21 mouse cellular contexts compared by ENCODE assay signal in genomic region chr5:120393871-120394667, GRCm38 (mm10). TPM values are rescaled to one million over a fixed set of nuclear protein-coding genes. Genes with fewer than 3 reads are reported as not detected.
A peak's percentile ranks its signal among the peaks of the same experiment; 100 is the strongest.
DNase-seq lines count a peak whose midpoint lies in the region; ATAC-seq and TF ChIP-seq lines count a peak whose summit lies in the region.
"Had no signal": no experiment of that assay in that cellular context is flagged by ENCODE, and none has a peak within 500 bp of the region (broad histone marks: within the 10 kb centered on the region; RNA-seq: fewer than 3 reads in every experiment).

No protein-coding gene starts in this region.

- no peaks in the 10 kb centered on the region for H3K36me3 ChIP-seq in embryonic facial prominence, embryonic 11.5 days (replicated peaks; ENCODE audit: control insufficient read depth, insufficient read depth, low read depth, low read length)
- no peaks in the 10 kb centered on the region for H3K36me3 ChIP-seq in embryonic facial prominence, embryonic 10.5 days (replicated peaks)
- H3K36me3 ChIP-seq in ES-Bruce4 (ENCODE audit: control insufficient read depth, insufficient read depth, low read length, poor library complexity, severe bottlenecking), result no peaks in the 10 kb centered on the region
- no peaks in the 10 kb centered on the region for H3K36me3 ChIP-seq in hindbrain, embryonic 12.5 days
- H3K36me3 ChIP-seq in intestine, embryonic 15.5 days, result no peaks in the 10 kb centered on the region
- H3K36me3 ChIP-seq: heart, embryonic 15.5 days; limb, embryonic 12.5 days had no signal

- H3K9me3 ChIP-seq in embryonic facial prominence, embryonic 11.5 days (replicated peaks; ENCODE audit: control insufficient read depth, low read length), result no peaks in the 10 kb centered on the region
- H3K9me3 ChIP-seq in embryonic facial prominence, embryonic 10.5 days, result no peaks in the 10 kb centered on the region
- H3K9me3 ChIP-seq in ES-Bruce4 (replicated peaks; ENCODE audit: control insufficient read depth, insufficient read depth, low read length, poor library complexity, severe bottlenecking), result no peaks in the 10 kb centered on the region
- H3K9me3 ChIP-seq in hindbrain, embryonic 12.5 days (replicated peaks), result no peaks in the 10 kb centered on the region
- no peaks in the 10 kb centered on the region for H3K9me3 ChIP-seq in intestine, embryonic 15.5 days
- H3K9me3 ChIP-seq: heart, embryonic 15.5 days; limb, embryonic 12.5 days had no signal

- TF ChIP-seq EP300 in ES-Bruce4 (IDR thresholded peaks at IDR 0.05; ENCODE audit: insufficient read depth, low read depth, low read length), result no peak

- DNase-seq in embryonic facial prominence, embryonic 11.5 days (ENCODE audit: low spot score), result no peak
- no peak for DNase-seq in embryonic facial prominence, embryonic 10.5 days (ENCODE audit: low spot score)
- peak; percentile 29 for DNase-seq in neural tube, embryonic 10.5 days (ENCODE audit: extremely low spot score, low spot score)
- no peak for DNase-seq in adrenal gland, postnatal 36 days
- DNase-seq: cerebellum, adult 2 months; heart, adult 11 months; lung, postnatal 10 days; right cerebral cortex, adult 18-20 months; thymus, postnatal 36 days had no signal

- 21% methylated on average over 25 of the region's 25 CpGs for WGBS in embryonic facial prominence, embryonic 11.5 days
- 21% methylated on average over 25 of the region's 25 CpGs for WGBS in embryonic facial prominence, embryonic 10.5 days
- 11% methylated on average over 25 of the region's 25 CpGs for WGBS in hindbrain, embryonic 12.5 days
- 22% methylated on average over 25 of the region's 25 CpGs for WGBS in intestine, embryonic 15.5 days

- no peak overlapping the region for H3K4me3 ChIP-seq in embryonic facial prominence, embryonic 11.5 days (ENCODE audit: low read depth, low read length)
- H3K4me3 ChIP-seq in embryonic facial prominence, embryonic 10.5 days, result no peak overlapping the region
- H3K4me3 ChIP-seq in ES-Bruce4 (ENCODE audit: low read depth, low read length), result peak overlapping the region; percentile 42
- H3K4me3 ChIP-seq in hindbrain, embryonic 12.5 days, result no peak overlapping the region
- no peak overlapping the region for H3K4me3 ChIP-seq in intestine, embryonic 15.5 days (replicated peaks)
- H3K4me3 ChIP-seq: heart, embryonic 15.5 days; limb, embryonic 12.5 days had no signal

- H3K9ac ChIP-seq in embryonic facial prominence, embryonic 11.5 days (replicated peaks; ENCODE audit: low read length), result no peak overlapping the region
- no peak overlapping the region for H3K9ac ChIP-seq in ES-Bruce4 (ENCODE audit: low read depth, poor library complexity, severe bottlenecking)
- no peak overlapping the region for H3K9ac ChIP-seq in hindbrain, embryonic 12.5 days
- H3K9ac ChIP-seq in intestine, embryonic 15.5 days, result no peak overlapping the region
- H3K9ac ChIP-seq: heart, embryonic 15.5 days; limb, embryonic 12.5 days; liver, embryonic 14.5 days had no signal

- TF ChIP-seq POLR2A in ES-Bruce4 (IDR thresholded peaks at IDR 0.05; ENCODE audit: insufficient read depth, low read length), result no peak

- ATAC-seq in embryonic facial prominence, embryonic 11.5 days (replicated peaks; ENCODE audit: insufficient number of reproducible peaks, low FRiP score, low TSS enrichment, low read depth), result peak; percentile 59
- peak; percentile 81 for ATAC-seq in hindbrain, embryonic 12.5 days (ENCODE audit: low FRiP score)
- no peak for ATAC-seq in megakaryocyte, adult 5-6 weeks (ENCODE audit: poor library complexity, severe bottlenecking)
- no peak for ATAC-seq in intestine, embryonic 15.5 days
- ATAC-seq: inflammation-experienced regulatory T-cells, adult 6 months had no signal

- no peak overlapping the region for H3K4me2 ChIP-seq in embryonic facial prominence, embryonic 11.5 days (ENCODE audit: low read depth, low read length)
- 0 out of 2 replicates have a peak overlapping the region, but pooled peaks have one; percentile 15 for H3K4me2 ChIP-seq in hindbrain, embryonic 12.5 days (replicated peaks)
- no peak overlapping the region for H3K4me2 ChIP-seq in intestine, embryonic 15.5 days (replicated peaks)
- H3K4me2 ChIP-seq: heart, embryonic 15.5 days; limb, embryonic 12.5 days had no signal

- H3K4me1 ChIP-seq in embryonic facial prominence, embryonic 11.5 days (ENCODE audit: control insufficient read depth, insufficient read depth, low read length), result no peaks in the 10 kb centered on the region; the same call in 1 of the 2 replicates
- H3K4me1 ChIP-seq in embryonic facial prominence, embryonic 10.5 days, result peaks cover 27% of the 10 kb centered on the region
- no peaks in the 10 kb centered on the region for H3K4me1 ChIP-seq in ES-Bruce4 (ENCODE audit: control insufficient read depth, insufficient read depth, low read length)
- H3K4me1 ChIP-seq in hindbrain, embryonic 12.5 days, result peaks cover 26% of the 10 kb centered on the region
- H3K4me1 ChIP-seq in intestine, embryonic 15.5 days (replicated peaks), result no peaks in the 10 kb centered on the region
- H3K4me1 ChIP-seq: heart, embryonic 15.5 days had no signal

- no peak for TF ChIP-seq CTCF in ES-Bruce4 (IDR thresholded peaks at IDR 0.05; ENCODE audit: low read depth, low read length)

- peaks cover 13% of the 10 kb centered on the region for H3K27me3 ChIP-seq in embryonic facial prominence, embryonic 11.5 days (ENCODE audit: control insufficient read depth, insufficient read depth, low read length)
- H3K27me3 ChIP-seq in embryonic facial prominence, embryonic 10.5 days (replicated peaks; ENCODE audit: low read depth, poor library complexity, severe bottlenecking), result peaks cover 93% of the 10 kb centered on the region
- H3K27me3 ChIP-seq in ES-Bruce4 (ENCODE audit: control insufficient read depth, insufficient read depth, low read length, poor library complexity, severe bottlenecking), result no peaks in the 10 kb centered on the region
- peaks cover 41% of the 10 kb centered on the region for H3K27me3 ChIP-seq in hindbrain, embryonic 12.5 days
- H3K27me3 ChIP-seq in intestine, embryonic 15.5 days (replicated peaks), result peaks cover 42% of the 10 kb centered on the region

- H3K27ac ChIP-seq in embryonic facial prominence, embryonic 11.5 days (replicated peaks; ENCODE audit: low read depth, low read length), result no peak overlapping the region
- H3K27ac ChIP-seq in embryonic facial prominence, embryonic 10.5 days (replicated peaks), result no peak overlapping the region
- H3K27ac ChIP-seq in ES-Bruce4 (ENCODE audit: insufficient read depth, low read length), result no peak overlapping the region
- H3K27ac ChIP-seq in hindbrain, embryonic 12.5 days, result peak overlapping the region; percentile 89
- no peak overlapping the region for H3K27ac ChIP-seq in intestine, embryonic 15.5 days
- H3K27ac ChIP-seq: heart, embryonic 15.5 days; limb, embryonic 12.5 days; liver, embryonic 14.5 days had no signal

RNA-seq across cellular contexts. Expression of gene Lhx5, which starts 37.4 kb away (rescaled TPM):
- 1.5 and 2.9 TPM in 2 replicates for polyA plus RNA-seq in embryonic facial prominence, embryonic 11.5 days (2014; fragmentation: Nextera tagmentation; extraction: Ambion mirVana)
- 3.1 and 4.7 TPM in 2 replicates for polyA plus RNA-seq in embryonic facial prominence, embryonic 10.5 days (2016; fragmentation: Nextera tagmentation; extraction: Ambion mirVana)
- 0.24 TPM in 1 of 2 replicates, not detected in the other for polyA plus RNA-seq in ES-Bruce4 (2011; ENCODE audit: insufficient read depth, insufficient read length, low read depth, missing spikeins)
- 63.0 and 67.2 TPM in 2 replicates for polyA plus RNA-seq in hindbrain, embryonic 12.5 days (2016; fragmentation: Nextera tagmentation; extraction: Ambion mirVana)
- not detected for total RNA-seq in adrenal gland, postnatal 36 days (2021)
- total RNA-seq in megakaryocyte, adult 5-6 weeks (2015), result not detected in 2 replicates
- not detected in 2 replicates for total RNA-seq in megakaryocyte, adult 5-6 weeks (2017)
- 0.08 TPM in 1 of 2 replicates, not detected in the other for polyA plus RNA-seq in intestine, embryonic 15.5 days (2015; fragmentation: Nextera tagmentation; extraction: Ambion mirVana)
- total RNA-seq: gastrocnemius, adult 18-20 months; left cerebral cortex, adult 18-20 months; megakaryocyte-erythroid progenitor cell, adult 5-6 weeks had no signal
- polyA plus RNA-seq: heart, embryonic 15.5 days; inflammation-experienced regulatory T-cells, adult 6 months; kidney, embryonic 14.5 days; limb, embryonic 12.5 days; liver, embryonic 14.5 days had no signal

Comparison
In these comparisons a context has a peak if more than half of its experiments do, and no peak if none do; other contexts are left out.
1. ATAC-seq: peak in embryonic facial prominence, embryonic 11.5 days (single experiment) and hindbrain, embryonic 12.5 days (single experiment); none in megakaryocyte, adult 5-6 weeks (single experiment) and intestine, embryonic 15.5 days (single experiment).
2. RNA of gene Lhx5, which starts 37.4 kb away (polyA plus RNA-seq): 63.0 to 67.2 TPM in hindbrain, embryonic 12.5 days; 3.1 to 4.7 TPM in embryonic facial prominence, embryonic 10.5 days, 1.5 to 2.9 TPM in embryonic facial prominence, embryonic 11.5 days, 0.24 TPM in ES-Bruce4 and 0.08 TPM in intestine, embryonic 15.5 days; every median in the first group is over 10 times any median in the second.